Mouse (Mus musculus) heart, embryonic 16.5 days (tissue): ENCODE results near the gene Gm21394. TPM values are rescaled to one million over a fixed set of nuclear protein-coding genes. Genes with fewer than 3 reads are reported as not detected.
"Not testable (repeated sequence)": the region's sequence is repeated elsewhere in the genome, so short reads cannot be mapped to it uniquely, and the experiment has no call there.

Experiments
- ATAC-seq: fragments of 200-750 bp; cut with Nextera tagmentation; replicated peaks from 2 replicates; pipeline ENCODE4 v1.8.0; 2017; ENCODE audit warnings: moderate number of reproducible peaks; ENCODE audit not compliant: insufficient read depth, low FRiP score; ENCODE audit errors: extremely low read depth
- H3K27ac ChIP-seq: fragments of 300-500 bp; sonication (generic); 2 replicates; pipeline ENCODE4 v1.5.1; 2014; ENCODE audit warnings: mild to moderate bottlenecking, low read length, control low read depth, moderate library complexity
- H3K27me3 ChIP-seq: fragments of 300-500 bp; sonication (generic); 2 replicates; pipeline ENCODE4 v1.6.1; 2014; ENCODE audit warnings: low read length, mixed read lengths; ENCODE audit not compliant: control insufficient read depth, insufficient read depth
- H3K36me3 ChIP-seq: fragments of 300-500 bp; sonication (generic); 2 replicates; pipeline ENCODE4 v1.6.1; 2014; ENCODE audit not compliant: control insufficient read depth, insufficient read depth
- H3K4me1 ChIP-seq: fragments of 300-500 bp; sonication (generic); 2 replicates; pipeline ENCODE4 v1.6.1; 2014; ENCODE audit warnings: low read length, mixed read lengths; ENCODE audit not compliant: control insufficient read depth, insufficient read depth
- H3K4me2 ChIP-seq: fragments of 300-500 bp; sonication (generic); 2 replicates; pipeline ENCODE4 v1.6.1; 2014; ENCODE audit warnings: low read depth, mild to moderate bottlenecking, control low read depth, low read length
- H3K4me3 ChIP-seq: fragments of 300-500 bp; sonication (generic); 2 replicates; pipeline ENCODE4 v1.5.1; 2014; ENCODE audit warnings: mild to moderate bottlenecking, control low read depth, low read length
- H3K9ac ChIP-seq: fragments of 300-500 bp; sonication (generic); 2 replicates; pipeline ENCODE4 v1.6.1; 2014; ENCODE audit warnings: low read length, control low read depth
- H3K9me3 ChIP-seq: fragments of 300-500 bp; sonication (generic); replicated peaks from 2 replicates; pipeline ENCODE4 v1.6.1; 2016; ENCODE audit warnings: low read length; ENCODE audit not compliant: control insufficient read depth
- WGBS: fragments of 180-500 bp; shearing (Covaris S2); extraction: QIAGEN DNeasy Blood & Tissue Kit; methylation state at CpG from one replicate; pipeline ENCODE4 v1.1.7; 2014; 5-methylcytosine and 5-hydroxymethylcytosine counted together
- polyA plus RNA-seq: library from polyadenylated mRNA; unstranded; fragments of >200 nt; fragmentation: Nextera tagmentation; extraction: Ambion mirVana; gene quantifications from 2 replicates; pipeline ENCODE4 v1.2.1, GENCODE M21; 2015

Gene Gm21394
- polyA plus RNA-seq: not detected in 2 replicates

DNA sequence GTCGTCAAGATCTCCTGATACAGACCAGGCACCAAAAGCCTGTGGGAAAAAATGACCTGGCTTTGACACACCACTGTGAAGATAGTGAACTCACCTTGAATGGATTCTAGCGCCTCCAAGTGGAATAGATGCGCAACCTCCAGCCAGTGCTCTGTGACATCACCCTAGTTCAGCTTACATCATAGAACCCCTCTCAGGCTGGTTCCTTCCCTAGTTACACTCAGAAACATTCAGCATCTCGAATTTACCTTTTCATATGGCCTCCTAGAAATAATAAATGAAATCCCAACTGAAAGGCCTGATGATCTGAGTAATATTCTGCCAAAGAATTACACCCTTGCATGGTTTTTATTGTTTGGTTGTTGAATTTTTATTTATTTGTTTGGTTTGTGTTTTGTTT lies at the start of gene Gm21394:
Gm21394 (minus strand) TSS at position 101 of the 400 bp plus-strand sequence.
- H3K27me3 ChIP-seq, H3K4me1 ChIP-seq, H3K9ac ChIP-seq, H3K4me2 ChIP-seq, H3K9me3 ChIP-seq, H3K36me3 ChIP-seq, H3K27ac ChIP-seq, ATAC-seq, H3K4me3 ChIP-seq: not testable (repeated sequence)
- WGBS: no CpG with 5 or more reads among the region's 4 CpGs

Other genes with a start within 250 kb of the Gm21394 start
- gene Gm21409, start 181.8 kb upstream of the Gm21394 start, polyA plus RNA-seq: not detected in 2 replicates